Mouse (Mus musculus): ENCODE results near the gene Bnc1. TPM values are rescaled to one million over a fixed set of nuclear protein-coding genes. Genes with fewer than 3 reads are reported as not detected.

Gene Bnc1
- 1.2 and 1.8 TPM in 2 replicates for polyA plus RNA-seq (2015; fragmentation: Nextera tagmentation; extraction: Ambion mirVana)

DNA sequence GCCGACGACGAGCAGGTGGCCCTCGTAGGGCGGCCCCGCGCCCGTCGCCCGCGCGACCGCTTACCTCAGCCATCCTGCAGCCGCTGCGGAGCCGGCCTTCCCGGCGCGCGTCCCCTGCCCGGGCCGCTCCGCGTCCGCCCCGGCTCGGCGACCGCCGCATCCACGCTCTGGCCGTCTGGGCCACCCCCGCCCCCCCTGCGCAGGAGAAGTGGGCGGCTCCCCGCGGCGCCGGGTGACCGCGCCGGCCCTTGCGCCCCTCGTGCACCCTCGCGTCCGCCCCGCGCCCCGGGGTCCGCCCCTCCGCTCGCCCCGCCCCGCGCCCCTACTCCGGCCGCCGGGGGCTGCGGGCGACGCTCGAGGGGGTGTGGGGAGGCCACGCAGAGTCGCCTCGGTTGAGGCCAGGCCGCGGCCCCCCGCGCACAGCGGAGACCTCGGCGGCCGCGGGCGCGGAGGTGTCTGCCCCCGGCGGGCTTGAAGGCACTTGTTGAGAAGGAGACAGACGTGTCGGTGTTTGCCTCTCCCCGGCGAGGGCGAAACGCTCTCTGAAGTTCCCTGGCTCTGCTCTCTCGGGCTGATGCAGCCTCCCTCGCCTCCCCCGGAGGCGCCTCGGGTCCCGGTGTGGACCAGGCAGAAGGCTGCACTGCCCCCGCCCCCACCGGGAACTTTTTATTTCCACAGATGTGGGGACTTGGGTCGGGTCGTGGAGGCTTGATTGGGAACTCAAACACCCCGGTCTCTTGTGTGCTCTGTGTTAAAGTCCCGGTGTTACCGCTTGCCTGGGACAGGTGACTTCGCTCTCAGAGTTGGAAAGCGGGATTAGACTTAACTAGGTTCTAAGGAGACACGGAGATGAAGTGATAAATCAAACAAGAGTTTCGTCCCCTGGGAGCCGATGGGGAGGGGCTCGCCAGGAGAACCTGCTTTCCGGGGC is at the start of gene Bnc1:
TSS of gene Bnc1 (minus strand) at position 162 of the 931 bp plus-strand sequence.

DNA sequence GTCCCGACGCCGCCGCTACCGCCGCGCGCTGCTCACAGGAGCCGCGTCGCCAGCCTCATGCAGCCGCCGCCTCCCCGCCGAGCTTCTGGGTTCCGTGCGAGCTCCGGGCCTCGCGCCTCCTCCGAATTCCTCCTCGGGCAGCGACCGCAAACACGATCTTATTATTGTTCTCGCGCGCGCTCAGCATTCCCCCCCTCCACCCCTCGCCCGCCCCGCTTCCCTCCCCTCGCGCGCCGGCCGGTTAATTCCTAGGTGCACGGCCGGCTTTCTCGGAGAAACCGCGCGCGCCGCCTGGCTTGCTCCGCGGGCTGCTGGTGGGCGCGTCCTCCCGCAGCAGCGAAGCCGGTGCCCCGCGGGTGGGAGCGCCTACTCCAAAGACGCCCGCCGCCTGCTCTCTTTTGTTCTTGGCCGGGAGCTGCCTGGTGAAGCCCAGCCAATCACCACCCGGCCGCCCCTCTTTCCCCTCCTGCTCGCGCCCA is 57.8 kb downstream of the Bnc1 start, which contains the start of gene Hdgfl3:
TSS of gene Hdgfl3 (minus strand) at position 207 of the 479 bp plus-strand sequence.

Other genes starting within 250 kb of the Bnc1 start
- gene Ramac, start 229.4 kb downstream of the Bnc1 start, polyA plus RNA-seq (2015; fragmentation: Nextera tagmentation; extraction: Ambion mirVana), result 168 and 170 TPM in 2 replicates
- 84.2 and 99.0 TPM in 2 replicates for gene 3110040N11Rik, start 202.8 kb downstream of the Bnc1 start, polyA plus RNA-seq (2015; fragmentation: Nextera tagmentation; extraction: Ambion mirVana)
- gene Btbd1, start 162.9 kb downstream of the Bnc1 start, polyA plus RNA-seq (2015; fragmentation: Nextera tagmentation; extraction: Ambion mirVana), result 59.2 and 91.6 TPM in 2 replicates
- not detected in 2 replicates for gene Gm10160, start 136.5 kb downstream of the Bnc1 start, polyA plus RNA-seq (2015; fragmentation: Nextera tagmentation; extraction: Ambion mirVana)
- gene Tm6sf1, start 133.3 kb downstream of the Bnc1 start, polyA plus RNA-seq (2015; fragmentation: Nextera tagmentation; extraction: Ambion mirVana), result 9.0 TPM in 2 replicates
- gene Hdgfl3, start 57.8 kb downstream of the Bnc1 start, polyA plus RNA-seq (2015; fragmentation: Nextera tagmentation; extraction: Ambion mirVana), result 13.2 and 17.3 TPM in 2 replicates
- gene Sh3gl3, start 181.5 kb upstream of the Bnc1 start, polyA plus RNA-seq (2015; fragmentation: Nextera tagmentation; extraction: Ambion mirVana), result 20.5 and 21.4 TPM in 2 replicates

Data from adrenal gland, postnatal 0 days (tissue).